Comparison of ENCODE assay signal across 8 mouse cellular contexts in the genomic region with DNA sequence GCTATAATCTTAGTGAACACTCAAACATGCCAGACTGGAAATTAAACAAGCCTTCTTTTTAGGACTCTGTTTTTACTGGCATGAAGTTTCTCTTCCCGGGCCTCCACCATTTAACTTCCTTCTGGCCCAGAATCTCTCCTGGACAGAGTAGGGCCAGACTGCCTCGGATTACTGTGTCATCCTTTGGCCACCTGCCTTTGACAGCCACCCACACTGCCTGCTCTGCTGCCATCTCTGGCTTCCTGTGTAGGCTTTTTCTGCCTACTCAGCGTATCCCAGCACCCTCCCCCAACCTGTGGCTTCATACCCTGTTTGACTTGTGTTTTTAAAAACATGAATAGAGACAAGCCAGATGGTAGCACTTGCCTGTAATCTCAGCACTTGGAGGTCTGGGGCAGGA.
A peak's percentile ranks its signal among the peaks of the same experiment; 100 is the strongest.
DNase-seq lines count a peak whose midpoint lies in the region.

No protein-coding gene starts in this region.

- intact Hi-C loops in gastrocnemius, postnatal 14 days (cut with DNase I; ENCODE audit: low total_unique reads), result no loop called here

- peak; percentile 55 to 86 for DNase-seq in layer of hippocampus, adult 18-20 months (ENCODE audit: low spot score in 2 of 2)
- DNase-seq in layer of hippocampus, postnatal 10 days (ENCODE audit: low spot score in 2 of 2), result no peak
- peak; percentile 54 to 57 for DNase-seq in adrenal gland, postnatal 36 days
- DNase-seq in gastrocnemius, postnatal 14 days, result peak; percentile 77
- peak; percentile 60 to 65 for DNase-seq in layer of hippocampus, adult 8-10 months (ENCODE audit: low spot score in 2 of 2)
- peak; percentile 46 for DNase-seq in ovary, postnatal 14 days (ENCODE audit: low spot score)
- DNase-seq in embryo, embryonic 10.5 days (ENCODE audit: low spot score), result no peak
- DNase-seq in embryo, embryonic 11 days, result no peak

Comparison
In these comparisons a context has a peak if more than half of its experiments do, and no peak if none do; other contexts are left out.
1. DNase-seq: peak in layer of hippocampus, adult 18-20 months (2 of 2), adrenal gland, postnatal 36 days (2 of 2), gastrocnemius, postnatal 14 days (single experiment), layer of hippocampus, adult 8-10 months (2 of 2) and ovary, postnatal 14 days (single experiment); none in layer of hippocampus, postnatal 10 days (0 of 2), embryo, embryonic 10.5 days (single experiment) and embryo, embryonic 11 days (single experiment).